Mouse (Mus musculus) cerebellum, postnatal 10 days (tissue): ENCODE results near the gene Baz1b.
"Not testable (repeated sequence)": the region's sequence is repeated elsewhere in the genome, so short reads cannot be mapped to it uniquely, and the experiment has no call there.

Experiments
- DNase-seq, 2 experiments: peaks; one replicate each; pipeline ENCODE4 v3.0.0; 2021; ENCODE audit warnings: mixed read lengths in 2 of 2

The Baz1b gene

GRCm38 (mm10) chr5:135180796-135181195, 6.3 kb upstream of the Baz1b start:
- DNase-seq = no peak

- no peak for DNase-seq
Observed at GRCm38 (mm10) chr5:135181776-135182175, 5.3 kb upstream of the Baz1b start.

GRCm38 (mm10) chr5:135183131-135183861, 3.8 kb upstream of the Baz1b start:
- DNase-seq = peak; percentile 32 to 47

- DNase-seq = no peak
Observed at GRCm38 (mm10) chr5:135185016-135185415, 2.0 kb upstream of the Baz1b start.

- DNase-seq = peak; percentile 39 to 65
Observed at GRCm38 (mm10) chr5:135185596-135185995, 1.5 kb upstream of the Baz1b start.

- no peak for DNase-seq
Observed at GRCm38 (mm10) chr5:135186231-135186620, 838 bp upstream of the Baz1b start.

- peak; percentile 73 to 76 for DNase-seq
Observed at GRCm38 (mm10) chr5:135187349-135188213, 517 bp downstream of the Baz1b start.

GRCm38 (mm10) chr5:135188214-135188554, 1.1 kb downstream of the Baz1b start:
- DNase-seq = no peak

GRCm38 (mm10) chr5:135189281-135190022, 2.4 kb downstream of the Baz1b start:
- DNase-seq = no peak

GRCm38 (mm10) chr5:135191620-135192019, 4.6 kb downstream of the Baz1b start:
- DNase-seq = peak; percentile 87 to 92

- no peak for DNase-seq
Observed at GRCm38 (mm10) chr5:135192431-135192830, 5.4 kb downstream of the Baz1b start.

GRCm38 (mm10) chr5:135196367-135196766, 9.3 kb downstream of the Baz1b start:
- DNase-seq = no peak

GRCm38 (mm10) chr5:135202763-135203162, 15.7 kb downstream of the Baz1b start:
- no peak for DNase-seq

GRCm38 (mm10) chr5:135208197-135208596, 21.1 kb downstream of the Baz1b start:
- peak in 1 of 2 experiments; percentile 15 for DNase-seq

GRCm38 (mm10) chr5:135216871-135217270, 29.8 kb downstream of the Baz1b start:
- DNase-seq = peak; percentile 39 to 48

GRCm38 (mm10) chr5:135220941-135221340, 33.9 kb downstream of the Baz1b start:
- no peak for DNase-seq

GRCm38 (mm10) chr5:135222066-135222465, 35.0 kb downstream of the Baz1b start:
- no peak for DNase-seq

GRCm38 (mm10) chr5:135224169-135224568, 37.1 kb downstream of the Baz1b start:
- no peak for DNase-seq

GRCm38 (mm10) chr5:135225879-135226278, 38.8 kb downstream of the Baz1b start:
- DNase-seq = not testable (repeated sequence)

GRCm38 (mm10) chr5:135230186-135230585, 43.1 kb downstream of the Baz1b start:
- DNase-seq = no peak

- DNase-seq = no peak
Observed at GRCm38 (mm10) chr5:135233166-135233920, 46.3 kb downstream of the Baz1b start.

- DNase-seq = peak; percentile 80 to 84
Observed at GRCm38 (mm10) chr5:135236571-135236970, 49.5 kb downstream of the Baz1b start.
